Mouse (Mus musculus) spleen, postnatal 36 days (tissue): Measurements from ENCODE around the gene Zfp511.

Source experiments
- DNase-seq, 2 experiments: peaks; one replicate each; pipeline ENCODE4 v3.0.0; 2022; ENCODE audit warnings: low spot score in 2 of 2, mixed read lengths in 1 of 2

Zfp511 gene

GRCm38 (mm10) chr7:140036281-140037170 lies at the start of gene Zfp511, which contains the start of gene Tubgcp2:
Zfp511 (plus strand) TSS chr7:140036391.
Tubgcp2 (minus strand) TSS chr7:140036669.
- peak; percentile 94 to 95 for DNase-seq

GRCm38 (mm10) chr7:139988272-139988671 lies 47.9 kb upstream of the Zfp511 start:
- no peak for DNase-seq

GRCm38 (mm10) chr7:139990864-139991394 lies 45.3 kb upstream of the Zfp511 start:
- DNase-seq: no peak

GRCm38 (mm10) chr7:139992406-139992805 lies 43.8 kb upstream of the Zfp511 start, which contains the start of gene Adam8:
Adam8 (minus strand) TSS chr7:139992562.
- peak; percentile 42 to 54 for DNase-seq

- DNase-seq: no peak
Observed at GRCm38 (mm10) chr7:139993532-139993931, 42.7 kb upstream of the Zfp511 start.

- DNase-seq: no peak
Observed at GRCm38 (mm10) chr7:139994202-139994601, 42.0 kb upstream of the Zfp511 start.

GRCm38 (mm10) chr7:139994676-139995075 lies 41.5 kb upstream of the Zfp511 start:
- DNase-seq: peak; percentile 30 to 55

- no peak for DNase-seq
Observed at GRCm38 (mm10) chr7:139998691-139999350, 37.4 kb upstream of the Zfp511 start.

GRCm38 (mm10) chr7:140001086-140001740 lies 35.0 kb upstream of the Zfp511 start:
- DNase-seq: no peak

- no peak for DNase-seq
Observed at GRCm38 (mm10) chr7:140004666-140005065, 31.5 kb upstream of the Zfp511 start.

- no peak for DNase-seq
Observed at GRCm38 (mm10) chr7:140006861-140007611, 29.2 kb upstream of the Zfp511 start.

GRCm38 (mm10) chr7:140007781-140008180 lies 28.4 kb upstream of the Zfp511 start:
- no peak for DNase-seq

- DNase-seq: no peak
Observed at GRCm38 (mm10) chr7:140011336-140011735, 24.9 kb upstream of the Zfp511 start.

GRCm38 (mm10) chr7:140031771-140032170 lies 4.4 kb upstream of the Zfp511 start:
- DNase-seq: no peak

GRCm38 (mm10) chr7:140032366-140032765 lies 3.8 kb upstream of the Zfp511 start:
- no peak for DNase-seq

GRCm38 (mm10) chr7:140033386-140033785 lies 2.8 kb upstream of the Zfp511 start:
- DNase-seq: no peak

GRCm38 (mm10) chr7:140035456-140035855 lies 735 bp upstream of the Zfp511 start:
- no peak for DNase-seq

GRCm38 (mm10) chr7:140037171-140037555 lies 972 bp downstream of the Zfp511 start:
- DNase-seq: no peak

GRCm38 (mm10) chr7:140042728-140043127 lies 6.5 kb downstream of the Zfp511 start:
- DNase-seq: no peak

GRCm38 (mm10) chr7:140045546-140045945 lies 9.4 kb downstream of the Zfp511 start:
- no peak for DNase-seq

GRCm38 (mm10) chr7:140047811-140048311 lies 11.7 kb downstream of the Zfp511 start:
- DNase-seq: no peak
